Mouse (Mus musculus): ENCODE measurements around the gene Tcf15.

GRCm38 (mm10) chr2:152148675-152149074 lies 5.3 kb downstream of the Tcf15 start:
- no peak for TF ChIP-seq POLR2A (IDR thresholded peaks at IDR 0.05; ENCODE audit: insufficient read depth, low read depth, low read length)
- no peak for TF ChIP-seq CTCF (IDR thresholded peaks at IDR 0.05)

All from heart, adult 2 months (tissue).